Mouse (Mus musculus): ENCODE measurements around the gene Zfp667. TPM values are rescaled to one million over a fixed set of nuclear protein-coding genes. Genes with fewer than 3 reads are reported as not detected.
"Not testable (repeated sequence)": the region's sequence is repeated elsewhere in the genome, so short reads cannot be mapped to it uniquely, and the experiment has no call there.

Zfp667 gene
- 6.7 and 9.7 TPM in 2 replicates for total RNA-seq (2021)
- long read RNA-seq, transcript Zfp667-201 (5 exons, 3,672 nt), result major isoform, 6 of 11 reads
- long read RNA-seq, partial matches to known transcripts, result 0 of 11 reads
- long read RNA-seq, other reads (novel, unspliced or antisense), result 4 of 11 reads

- DNase-seq, result peak; percentile 99
These were observed at the start of gene Zfp667 for GRCm38 (mm10) chr7:6285842-6286705. Gene Zfp667 (plus strand): TSS chr7:6286579.

- DNase-seq, result no peak
These were observed 46.6 kb upstream of the Zfp667 start for GRCm38 (mm10) chr7:6239787-6240186.

DNA sequence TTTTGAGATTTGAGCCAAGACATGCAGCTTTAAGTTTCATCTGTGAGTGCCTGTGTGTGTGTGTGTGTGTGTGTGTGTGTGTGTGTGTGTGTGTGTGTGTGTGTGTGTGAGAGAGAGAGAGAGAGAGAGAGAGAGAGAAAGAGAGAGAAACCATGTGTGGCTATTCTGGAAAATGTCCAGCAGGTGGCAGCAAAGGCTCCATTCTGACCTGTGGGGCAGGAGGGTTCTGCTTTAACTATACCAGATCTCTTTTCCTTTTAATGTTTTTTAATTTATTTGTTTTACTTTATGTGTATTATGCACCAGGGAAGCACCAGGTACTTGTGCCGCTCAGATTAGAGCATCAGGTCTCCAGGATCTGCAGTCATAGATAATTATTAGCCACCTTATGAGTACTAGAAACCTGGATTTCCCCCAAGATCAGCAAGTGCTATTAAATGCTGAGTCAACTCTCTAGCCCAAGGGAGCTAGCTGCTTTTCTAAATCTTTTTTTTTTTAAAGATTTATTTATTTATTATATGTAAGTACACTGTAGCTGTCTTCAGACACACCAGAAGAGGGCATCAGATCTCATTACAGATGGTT lies 45.4 kb upstream of the Zfp667 start:
- DNase-seq, result peak; percentile 46

DNA sequence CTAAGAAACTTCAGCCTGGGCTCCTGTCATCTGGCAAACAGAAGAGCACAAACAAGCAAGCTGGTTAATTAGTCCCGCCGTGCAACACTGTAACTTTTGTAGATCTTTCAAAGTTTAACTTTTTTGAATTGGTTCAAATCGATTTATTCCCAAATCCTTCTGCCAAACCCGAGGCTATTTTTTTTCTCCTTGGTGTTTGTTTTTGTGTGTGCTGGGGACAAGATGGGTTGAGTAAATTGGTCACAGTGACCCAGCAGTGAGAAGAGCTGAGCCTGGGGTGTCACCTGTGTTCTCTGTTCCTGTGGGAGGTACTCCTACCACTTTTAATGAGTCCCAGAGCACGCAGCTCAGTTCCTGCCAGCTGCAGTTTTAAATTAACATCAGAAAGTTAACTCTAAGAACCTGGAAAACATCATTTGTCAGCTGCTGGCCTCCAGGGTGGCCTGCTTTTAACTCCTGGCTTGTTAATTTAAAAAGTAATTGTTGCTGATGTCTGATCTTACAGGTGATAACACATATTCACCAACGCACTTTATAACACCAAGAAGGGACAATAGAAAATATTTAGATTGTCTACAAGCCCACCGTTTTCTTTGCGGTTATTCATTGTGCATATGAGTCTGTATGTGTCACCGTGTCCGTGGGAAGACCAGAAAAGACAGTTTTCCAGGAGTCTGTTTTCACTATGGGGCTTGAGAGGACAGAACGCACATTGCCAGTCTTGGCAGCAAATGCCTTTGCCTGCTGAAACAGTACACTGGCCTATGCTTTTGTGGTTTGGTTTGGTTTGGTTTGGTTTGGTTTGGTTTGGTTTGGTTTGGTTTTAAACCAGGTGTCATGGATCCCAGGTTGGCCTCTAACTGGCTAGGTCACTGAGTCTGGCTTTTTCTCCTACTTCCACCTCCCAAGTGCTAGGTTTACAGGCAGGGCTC lies 41.8 kb upstream of the Zfp667 start:
- no peak for DNase-seq

GRCm38 (mm10) chr7:6252410-6252809 lies 34.0 kb upstream of the Zfp667 start, which contains the start of gene Epp13:
Gene Epp13 (plus strand): TSS chr7:6252710.
- no peak for DNase-seq

GRCm38 (mm10) chr7:6254451-6254850 lies 31.9 kb upstream of the Zfp667 start:
- DNase-seq, result no peak

- no peak for DNase-seq
These were observed 29.0 kb upstream of the Zfp667 start for GRCm38 (mm10) chr7:6257386-6257785.

GRCm38 (mm10) chr7:6258232-6259220 lies 27.9 kb upstream of the Zfp667 start:
- DNase-seq, result no peak

DNA sequence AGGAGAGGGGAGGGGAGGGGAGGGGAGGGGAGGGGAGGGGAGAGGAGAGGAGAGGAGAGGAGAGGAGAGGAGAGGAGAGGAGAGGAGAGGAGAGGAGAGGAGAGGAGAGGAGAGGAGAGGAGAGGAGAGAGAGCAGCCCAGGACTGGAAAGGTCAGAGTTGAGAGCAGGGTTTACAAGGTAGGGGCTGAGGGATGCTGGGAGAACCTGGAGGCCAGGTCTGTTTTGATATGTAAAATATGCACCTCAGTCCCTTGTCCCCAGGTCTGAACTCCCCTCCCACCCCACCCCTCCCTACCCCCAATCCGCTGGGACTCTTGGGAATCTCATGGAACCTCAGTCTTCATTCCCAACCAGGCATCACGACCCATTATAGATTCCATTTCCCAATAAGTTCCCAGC lies 26.4 kb upstream of the Zfp667 start:
- not testable (repeated sequence) for DNase-seq

GRCm38 (mm10) chr7:6262120-6262519 lies 24.3 kb upstream of the Zfp667 start:
- DNase-seq, result no peak

DNA sequence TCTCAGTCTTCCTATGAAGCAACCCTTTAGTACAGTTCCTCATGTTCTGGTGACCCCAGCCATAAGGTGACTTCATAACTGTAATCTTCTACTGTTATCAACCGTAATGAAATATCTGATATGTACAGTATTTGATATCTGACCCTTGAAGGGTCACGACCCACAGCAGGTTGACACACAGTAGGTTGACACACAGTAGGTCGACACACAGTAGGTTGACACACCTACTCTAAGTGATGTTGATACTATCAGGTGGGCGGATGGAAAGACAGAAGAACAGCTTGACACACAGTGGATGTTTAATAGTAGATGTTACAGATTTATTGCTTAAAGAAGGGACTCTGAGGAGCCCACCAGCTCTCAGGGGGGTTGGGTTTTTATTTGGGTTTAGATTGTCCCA lies 23.4 kb upstream of the Zfp667 start:
- no peak for DNase-seq

DNA sequence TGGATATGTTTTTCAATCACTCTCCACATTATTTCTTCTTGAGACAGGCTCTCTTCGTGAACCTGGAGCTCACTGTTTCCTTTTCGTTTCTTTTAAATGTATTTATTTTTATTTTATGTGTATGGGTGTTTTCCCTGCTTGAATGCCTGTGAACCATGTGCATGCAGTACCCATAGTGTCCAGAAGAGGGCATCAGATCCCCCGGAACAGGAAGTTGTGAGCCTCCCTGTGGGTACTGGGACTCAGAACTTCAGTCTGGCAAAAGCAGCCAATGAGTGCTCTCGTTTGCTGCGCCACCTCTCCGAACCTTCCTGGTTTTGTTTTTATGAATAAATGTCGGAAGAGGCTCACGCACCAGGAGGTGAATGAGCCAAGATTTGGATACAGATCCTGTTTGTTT lies 20.7 kb upstream of the Zfp667 start:
- DNase-seq, result peak; percentile 11

DNA sequence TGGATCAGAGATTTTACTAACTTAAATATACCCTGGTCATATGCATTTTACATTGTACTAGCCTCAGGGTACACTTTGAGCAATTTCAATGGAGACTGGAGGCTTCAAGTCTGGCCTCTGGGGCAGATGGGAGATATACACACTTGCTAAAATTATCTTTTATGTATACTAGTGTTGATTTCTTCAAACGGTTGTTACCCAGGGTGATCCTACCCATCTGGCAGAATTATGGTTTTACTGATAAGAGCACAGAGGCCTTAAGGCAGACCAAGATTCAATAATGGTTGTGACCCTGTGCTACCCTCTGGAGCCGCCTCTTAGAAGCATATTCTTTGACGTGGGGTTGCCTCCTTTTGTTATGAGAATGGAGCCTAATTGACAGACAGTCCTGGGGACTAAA lies 8.5 kb upstream of the Zfp667 start:
- no peak for DNase-seq

GRCm38 (mm10) chr7:6282749-6283148 lies 3.6 kb upstream of the Zfp667 start:
- peak; percentile 65 for DNase-seq

DNA sequence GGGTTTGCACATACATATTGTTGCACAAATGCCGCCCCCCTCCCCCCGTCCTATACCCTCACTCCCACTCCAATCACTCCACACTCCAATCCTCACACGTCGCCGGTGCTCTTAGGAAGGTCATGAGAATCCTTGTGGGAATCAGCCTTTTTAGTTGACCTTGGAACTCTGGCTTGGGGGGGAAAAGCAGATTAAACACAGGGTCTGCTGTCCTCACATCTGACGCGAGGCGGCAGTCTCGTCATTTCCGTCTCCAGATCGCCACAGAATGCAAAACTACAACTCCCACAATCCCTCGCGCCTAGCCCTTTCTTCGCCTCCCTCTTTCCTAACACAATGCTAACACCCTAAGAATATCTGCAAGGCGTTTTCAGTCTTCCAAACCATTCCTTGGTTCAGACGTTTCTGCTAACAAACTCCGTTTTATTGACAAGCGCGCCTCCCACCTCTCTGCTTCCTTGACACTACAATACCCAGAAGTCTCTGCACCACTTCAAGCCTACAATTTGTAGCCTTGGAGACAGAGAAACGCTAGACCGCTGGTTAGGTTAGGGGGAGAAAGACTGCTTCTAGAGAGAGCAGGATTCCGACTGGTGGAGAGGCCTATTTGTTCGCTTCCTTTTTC lies 2.8 kb upstream of the Zfp667 start:
- peak; percentile 69 for DNase-seq

DNA sequence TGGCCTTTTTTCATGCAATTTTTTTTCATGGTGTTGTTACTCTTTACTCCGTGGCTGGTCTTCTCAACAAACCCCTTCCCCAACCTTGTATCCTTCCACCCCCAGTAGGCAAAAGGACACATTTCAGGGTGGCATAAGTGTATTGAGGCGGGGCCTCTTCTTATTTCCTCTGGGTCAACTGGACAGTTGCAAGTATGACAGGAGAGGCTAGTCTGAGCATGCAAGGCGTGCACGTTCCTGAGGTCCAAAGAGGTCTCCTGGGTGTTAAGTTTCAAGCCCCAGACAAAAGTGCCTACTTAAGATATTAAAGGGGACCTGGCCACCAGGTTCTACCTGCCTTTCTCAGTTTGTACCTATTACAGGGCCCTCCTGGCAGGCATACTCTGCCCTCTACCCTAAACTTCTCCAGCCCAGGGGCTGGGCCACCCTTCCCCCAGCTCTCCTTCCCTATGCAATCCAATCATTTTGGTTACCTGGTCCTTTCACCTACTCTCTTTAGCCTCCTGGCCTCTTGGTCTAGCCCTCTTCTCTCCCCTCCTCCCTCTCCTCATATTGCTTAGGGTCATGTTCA lies 1.9 kb upstream of the Zfp667 start:
- DNase-seq, result no peak

- DNase-seq, result no peak
These were observed 1.0 kb upstream of the Zfp667 start for GRCm38 (mm10) chr7:6285366-6285765.

DNA sequence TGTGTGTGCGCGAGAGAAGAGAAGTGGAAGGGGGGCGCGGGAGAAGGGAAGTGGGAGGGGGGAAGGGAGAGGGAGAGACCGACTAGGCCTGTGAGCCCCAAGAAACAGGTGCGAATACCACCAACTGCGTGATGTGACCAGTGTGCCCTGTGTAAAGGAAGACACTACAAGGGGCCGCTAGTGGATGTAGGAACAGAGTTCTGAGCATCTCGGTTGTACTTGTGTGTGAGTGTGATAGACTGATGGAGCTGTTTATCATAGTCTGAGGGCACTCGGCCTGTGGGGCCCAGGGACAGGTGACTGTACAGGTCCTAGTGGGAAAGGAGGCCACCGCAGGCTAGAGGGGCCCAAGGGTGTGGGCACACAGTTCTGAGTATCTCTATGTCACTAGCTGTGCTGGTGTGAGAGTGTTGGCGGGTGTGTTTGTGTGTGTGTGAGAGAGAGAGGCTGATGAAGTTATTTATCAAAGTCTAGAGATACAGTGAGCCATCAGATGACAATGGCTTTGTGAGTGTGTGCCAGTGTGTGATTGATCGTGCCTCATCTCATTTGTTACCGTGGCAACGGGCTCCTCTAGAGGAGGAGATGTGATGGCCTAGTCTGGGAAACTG lies 647 bp downstream of the Zfp667 start:
- DNase-seq, result no peak

DNA sequence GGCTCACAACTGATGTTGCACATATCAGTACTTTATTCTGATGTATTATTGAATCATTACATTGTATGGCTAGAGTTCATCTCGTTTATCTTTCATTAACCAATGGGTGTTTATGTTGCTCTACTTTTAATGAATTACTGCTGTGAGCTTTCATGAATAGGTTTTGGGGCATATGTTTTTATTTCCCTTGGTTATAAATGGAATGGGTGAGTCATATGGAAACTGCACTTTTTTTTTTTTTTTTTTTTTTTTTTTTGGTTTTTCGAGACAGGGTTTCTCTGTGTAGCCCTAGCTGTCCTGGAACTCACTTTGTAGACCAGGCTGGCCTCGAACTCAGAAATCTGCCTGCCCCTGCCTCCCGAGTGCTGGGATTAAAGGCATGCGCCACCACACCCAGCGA lies 4.7 kb downstream of the Zfp667 start:
- not testable (repeated sequence) for DNase-seq

DNA sequence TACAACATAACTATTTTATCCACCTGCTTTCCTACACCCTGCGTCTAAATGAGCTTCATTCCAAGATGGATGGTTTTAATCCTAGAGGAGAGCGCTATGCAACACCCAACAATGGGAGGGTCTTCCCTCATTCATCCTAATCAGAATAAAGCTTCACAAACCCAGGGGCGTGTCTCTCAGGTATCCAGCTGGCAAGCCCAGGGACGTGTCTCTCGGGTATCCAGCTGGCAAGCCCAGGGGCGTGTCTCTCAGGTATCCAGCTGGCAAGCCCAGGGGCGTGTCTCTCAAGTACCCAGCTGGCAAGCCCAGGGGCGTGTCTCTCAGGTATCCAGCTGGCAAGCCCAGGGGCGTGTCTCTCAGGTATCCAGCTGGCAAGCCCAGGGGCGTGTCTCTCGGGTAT lies 14.4 kb downstream of the Zfp667 start:
- not testable (repeated sequence) for DNase-seq
